Mouse (Mus musculus): ENCODE measurements at regions not wholly inside any gene's neighbourhood (a gene's known extent, or its start where the extent isn't known, plus 50 kb on each side); places are given as distances from the start of the nearest gene placed in this dataset.

DNA sequence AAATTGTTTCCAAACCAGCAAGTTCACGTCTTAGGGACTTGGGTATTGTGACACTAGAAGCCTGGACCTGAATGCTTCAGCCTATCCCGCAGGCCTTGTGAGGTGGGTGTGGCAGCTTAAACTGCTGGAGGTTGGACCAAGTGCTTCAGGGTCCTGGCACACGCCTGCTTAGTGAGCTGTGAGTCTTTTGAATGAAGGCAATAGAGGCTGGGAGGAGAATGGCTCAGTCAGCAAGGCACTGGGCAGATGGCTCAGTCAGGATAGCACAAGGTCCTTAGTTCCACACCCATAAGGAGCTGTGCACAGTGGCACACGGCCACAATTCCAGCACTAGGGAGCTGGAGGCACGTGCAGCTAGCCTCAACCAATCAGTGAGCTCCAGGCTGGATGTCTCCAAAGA lies 80.5 kb upstream of the Pmepa1 start:
- TF ChIP-seq CTCF (IDR thresholded peaks at IDR 0.05), result no peak
- TF ChIP-seq EP300 (IDR thresholded peaks at IDR 0.05), result no peak

Data from lung, postnatal 0 days (tissue).